Mouse (Mus musculus) heart, postnatal 14 days (tissue): ENCODE measurements at regions not wholly inside any gene's neighbourhood (a gene's known extent, or its start where the extent isn't known, plus 50 kb on each side); places are given as distances from the start of the nearest gene placed in this dataset.
"Not testable (repeated sequence)": the region's sequence is repeated elsewhere in the genome, so short reads cannot be mapped to it uniquely, and the experiment has no call there.

Source experiments
- DNase-seq, 2 experiments: peaks; one replicate each; pipeline ENCODE4 v3.0.0; 2021 to 2022
- intact Hi-C: fragments of 180-260 bp; cut with DNase I; formaldehyde crosslinking; loops from one replicate; pipeline ENCODE4 v1.15.1; 2025

- intact Hi-C loops: loop anchor here (5.0 kb wide), 1 partner anchor 51 kb away; no protein-coding TSS in a partner anchor
- DNase-seq: not testable (repeated sequence)
Measured at GRCm38 (mm10) chr14:24386756-24387155, 93.7 kb downstream of the E330034G19Rik start.

- intact Hi-C loops, DNase-seq: not testable (repeated sequence)
Measured at GRCm38 (mm10) chr14:24391841-24392240, 95.0 kb downstream of the Polr3a start.
